Mouse (Mus musculus): ENCODE results near the gene Sp140.
"Not testable (repeated sequence)": the region's sequence is repeated elsewhere in the genome, so short reads cannot be mapped to it uniquely, and the experiment has no call there.

The Sp140 gene

GRCm38 (mm10) chr1:85600078-85600477, at the start of gene Sp140:
TSS of gene Sp140 (plus strand) at chr1:85600378.
- DNase-seq: not testable (repeated sequence)

GRCm38 (mm10) chr1:85555261-85555660, 44.9 kb upstream of the Sp140 start:
- DNase-seq: peak in 1 of 2 experiments; percentile 15

- not testable (repeated sequence) for DNase-seq
These were observed 26.6 kb upstream of the Sp140 start for GRCm38 (mm10) chr1:85573554-85573953.

GRCm38 (mm10) chr1:85575376-85575775, 24.8 kb upstream of the Sp140 start, which contains the start of gene G530012D18Rik:
TSS of gene G530012D18Rik (plus strand) at chr1:85575676.
- not testable (repeated sequence) for DNase-seq

GRCm38 (mm10) chr1:85578372-85579010, 21.7 kb upstream of the Sp140 start:
- DNase-seq: not testable (repeated sequence)

- not testable (repeated sequence) for DNase-seq
These were observed 20.7 kb upstream of the Sp140 start for GRCm38 (mm10) chr1:85579199-85580147.

- DNase-seq: not testable (repeated sequence)
These were observed 20.0 kb upstream of the Sp140 start for GRCm38 (mm10) chr1:85580148-85580534.

GRCm38 (mm10) chr1:85580578-85580977, 19.6 kb upstream of the Sp140 start:
- not testable (repeated sequence) for DNase-seq

- not testable (repeated sequence) for DNase-seq
These were observed 18.7 kb upstream of the Sp140 start for GRCm38 (mm10) chr1:85581518-85581917.

- not testable (repeated sequence) for DNase-seq
These were observed 11.5 kb upstream of the Sp140 start for GRCm38 (mm10) chr1:85588697-85589096.

GRCm38 (mm10) chr1:85592526-85592925, 7.7 kb upstream of the Sp140 start:
- DNase-seq: not testable (repeated sequence)

DNA sequence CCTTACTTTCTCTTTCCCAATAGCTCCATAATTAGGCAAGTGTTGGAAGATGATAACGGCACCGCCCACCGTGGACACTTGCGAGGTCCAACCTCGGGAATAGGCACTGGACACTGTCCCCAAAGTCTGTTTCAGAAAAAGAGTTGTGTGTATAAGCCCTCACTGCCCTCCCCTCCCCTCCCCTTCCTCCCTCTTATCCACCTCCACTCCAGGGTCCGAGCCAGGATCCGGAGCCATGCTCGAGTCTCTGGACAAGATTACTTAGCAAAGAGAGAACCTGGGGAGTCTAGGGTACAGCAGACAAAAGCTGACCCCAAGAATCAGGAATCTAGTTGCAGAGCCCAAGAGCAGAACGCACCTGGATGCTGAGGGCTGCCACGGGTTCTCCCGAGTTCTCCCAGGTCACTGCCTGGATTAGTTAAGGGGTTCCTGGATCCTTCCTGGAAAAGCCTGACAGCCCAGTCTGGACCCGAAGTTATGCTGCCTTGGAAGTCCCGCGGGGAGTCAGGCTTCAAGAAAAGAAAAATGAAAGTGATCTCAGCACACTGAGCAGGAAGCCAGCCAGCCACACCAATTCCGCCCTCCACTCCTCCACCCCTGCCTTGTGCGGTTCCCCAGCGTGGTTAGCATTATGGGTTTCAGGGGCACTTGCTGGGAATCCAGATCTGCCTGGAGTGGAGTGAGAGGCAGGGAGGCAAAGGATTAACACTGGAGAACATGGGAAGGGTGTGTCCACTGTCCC, 1.7 kb upstream of the Sp140 start, which contains the start of gene Sp110:
Sp110 (minus strand) TSS at position 547 of the 742 bp plus-strand sequence.
- peak; percentile 14 to 36 for DNase-seq

- peak; percentile 10 to 13 for DNase-seq
These were observed 616 bp downstream of the Sp140 start for GRCm38 (mm10) chr1:85600794-85601193.

DNA sequence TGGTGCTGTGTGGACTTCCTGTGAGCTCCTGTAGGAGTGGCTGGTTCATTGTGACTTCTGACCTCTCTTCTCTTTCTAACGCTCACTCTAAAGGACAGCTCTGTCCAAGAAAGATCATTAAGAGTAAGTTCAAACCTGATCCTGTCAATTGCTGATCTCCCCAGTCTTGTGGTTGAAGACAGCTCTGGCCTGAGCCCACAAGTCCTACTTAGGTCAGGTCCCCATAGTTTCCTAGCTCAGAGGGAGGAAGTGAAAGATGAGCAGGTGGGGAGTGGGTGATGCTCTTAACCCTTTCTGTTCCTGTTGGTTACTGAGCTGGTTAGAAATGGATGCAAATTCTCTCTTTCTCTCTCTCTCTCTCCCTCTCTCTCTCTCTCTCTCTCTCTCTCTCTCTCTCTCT, 4.2 kb downstream of the Sp140 start:
- not testable (repeated sequence) for DNase-seq

DNA sequence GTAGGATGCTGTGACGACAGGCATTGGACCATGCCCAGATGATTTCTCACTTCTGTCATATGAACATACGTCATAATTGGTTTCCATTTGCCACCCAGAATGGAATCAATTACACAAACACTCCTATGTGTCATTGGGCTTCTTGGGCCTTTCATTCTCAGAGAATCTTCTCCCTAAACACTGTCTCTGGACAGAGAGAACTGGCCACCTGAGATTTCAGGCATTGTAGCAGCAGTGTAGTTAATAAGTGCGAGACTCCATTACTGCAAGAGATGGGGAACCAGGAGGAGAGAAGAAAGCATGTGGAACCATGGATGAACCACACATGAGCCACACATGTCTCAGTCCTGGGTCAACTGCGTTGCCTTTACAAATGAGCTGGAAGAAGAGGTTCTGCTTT, 8.2 kb downstream of the Sp140 start:
- not testable (repeated sequence) for DNase-seq

- not testable (repeated sequence) for DNase-seq
These were observed 10.4 kb downstream of the Sp140 start for GRCm38 (mm10) chr1:85610581-85610980.

- not testable (repeated sequence) for DNase-seq
These were observed 14.9 kb downstream of the Sp140 start for GRCm38 (mm10) chr1:85615096-85615495.

- DNase-seq: not testable (repeated sequence)
These were observed 15.6 kb downstream of the Sp140 start for GRCm38 (mm10) chr1:85615819-85616218.

DNA sequence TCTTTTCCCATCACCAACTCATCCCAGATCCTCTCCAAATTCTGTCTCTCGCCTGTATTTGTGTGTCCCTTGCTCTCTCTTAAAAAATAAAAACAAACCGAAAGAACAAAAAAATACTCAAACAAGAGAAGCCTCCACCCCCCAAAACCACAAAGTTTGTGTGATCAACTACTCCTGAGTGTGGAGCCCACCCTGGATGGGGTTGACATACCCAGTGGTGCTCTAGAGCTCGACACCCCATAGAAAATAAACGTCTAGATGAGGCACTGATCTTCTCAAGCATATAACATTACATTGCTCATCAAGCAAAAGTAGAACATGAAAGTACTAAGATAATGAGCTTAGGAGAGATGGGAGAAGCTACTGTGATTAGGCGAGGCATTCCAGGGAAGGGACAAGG, 17.0 kb downstream of the Sp140 start:
- DNase-seq: not testable (repeated sequence)

GRCm38 (mm10) chr1:85618689-85619088, 18.5 kb downstream of the Sp140 start:
- DNase-seq: not testable (repeated sequence)

- not testable (repeated sequence) for DNase-seq
These were observed 36.8 kb downstream of the Sp140 start for GRCm38 (mm10) chr1:85636936-85637335.

- DNase-seq: not testable (repeated sequence)
These were observed 38.0 kb downstream of the Sp140 start for GRCm38 (mm10) chr1:85638144-85638543.

GRCm38 (mm10) chr1:85649881-85650280, 49.7 kb downstream of the Sp140 start, which contains the start of gene Sp100:
TSS of gene Sp100 (plus strand) at chr1:85649988.
- DNase-seq: peak; percentile 33 to 49

Data from kidney, postnatal 36 days (tissue).